Mouse (Mus musculus): Measurements from ENCODE around the gene Pde9a.

DNA sequence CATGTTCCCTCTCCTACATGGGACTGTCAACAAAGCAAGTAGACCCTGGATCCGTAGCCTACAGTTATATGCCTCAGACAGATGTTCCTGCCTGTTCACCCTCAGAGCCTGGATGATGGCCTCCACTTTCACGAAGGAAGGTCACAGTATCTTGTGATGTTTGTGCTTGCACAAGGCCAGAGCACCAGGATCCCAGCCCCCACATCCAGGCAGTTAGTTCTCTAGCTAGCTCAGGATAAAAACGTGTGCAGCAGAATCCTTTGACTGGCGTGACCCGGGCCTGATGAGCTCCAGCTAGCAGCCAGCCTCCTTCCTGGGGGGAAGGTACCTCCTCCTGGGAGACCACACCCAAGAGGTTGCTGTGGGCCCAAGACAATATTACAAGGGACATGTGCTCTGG is 82.5 kb downstream of the Pde9a start:
- no peak for TF ChIP-seq CTCF (IDR thresholded peaks at IDR 0.05; ENCODE audit: insufficient read depth, low read depth, low read length)
- TF ChIP-seq POLR2A (IDR thresholded peaks at IDR 0.05; ENCODE audit: insufficient read depth, low read depth, low read length) = no peak
